Mouse (Mus musculus): ENCODE results near the gene Esrrg.

The Esrrg gene

DNA sequence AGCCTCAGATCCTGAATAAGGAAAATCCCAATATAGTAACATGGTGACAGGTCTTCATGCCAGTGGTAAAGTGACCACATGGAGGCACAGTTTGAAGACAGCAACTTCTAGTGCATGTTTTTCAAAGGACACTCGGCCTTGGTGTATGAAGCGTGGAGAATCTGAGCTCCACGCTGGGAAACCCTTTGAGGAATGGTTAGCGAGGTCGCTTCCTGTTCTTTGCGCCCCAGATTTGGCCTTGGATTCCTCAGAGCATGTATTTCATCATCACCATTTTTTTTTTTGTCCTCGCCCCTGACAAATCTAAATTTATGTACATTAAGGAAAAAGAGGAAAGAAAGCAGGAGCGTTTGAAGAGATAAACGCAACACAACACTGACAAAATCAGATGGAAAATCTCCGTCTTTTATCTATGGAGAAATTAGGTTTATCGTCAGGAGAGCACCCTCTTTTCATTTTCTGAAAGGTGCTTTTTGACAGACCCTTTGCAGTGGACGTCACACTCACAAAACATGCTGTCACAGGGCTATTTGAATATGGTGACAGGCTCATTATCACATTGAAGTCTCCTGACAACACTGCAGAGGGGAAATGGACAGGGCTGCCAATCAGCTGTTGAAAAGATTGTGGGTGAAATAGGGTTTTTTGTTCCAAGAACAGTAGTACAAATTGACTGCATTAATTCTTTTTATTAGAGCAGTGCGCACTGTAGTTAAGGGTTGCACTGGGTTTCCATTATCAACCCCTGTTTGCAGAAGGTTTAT, 476.7 kb downstream of the Esrrg start:
- no peak for DNase-seq

DNA sequence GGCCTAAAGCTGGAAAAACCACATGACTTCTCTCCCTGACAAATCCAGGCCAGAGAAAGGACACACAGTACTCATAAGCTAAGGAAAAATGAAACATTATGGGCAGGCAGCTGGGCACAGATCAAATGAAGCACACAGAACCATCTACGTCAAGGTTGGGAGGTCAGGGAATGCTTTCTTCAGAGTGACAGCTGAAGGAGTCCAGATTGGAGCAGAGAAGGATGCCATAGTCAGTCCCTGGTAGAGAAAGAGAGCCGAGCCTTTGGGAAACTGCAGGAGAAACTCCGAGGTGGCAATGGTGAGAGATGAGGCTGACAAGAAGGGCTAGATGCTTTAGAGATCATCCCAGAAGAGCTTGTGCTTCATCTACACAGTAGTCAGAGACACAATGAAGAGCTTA, 485.1 kb downstream of the Esrrg start:
- DNase-seq: no peak

DNA sequence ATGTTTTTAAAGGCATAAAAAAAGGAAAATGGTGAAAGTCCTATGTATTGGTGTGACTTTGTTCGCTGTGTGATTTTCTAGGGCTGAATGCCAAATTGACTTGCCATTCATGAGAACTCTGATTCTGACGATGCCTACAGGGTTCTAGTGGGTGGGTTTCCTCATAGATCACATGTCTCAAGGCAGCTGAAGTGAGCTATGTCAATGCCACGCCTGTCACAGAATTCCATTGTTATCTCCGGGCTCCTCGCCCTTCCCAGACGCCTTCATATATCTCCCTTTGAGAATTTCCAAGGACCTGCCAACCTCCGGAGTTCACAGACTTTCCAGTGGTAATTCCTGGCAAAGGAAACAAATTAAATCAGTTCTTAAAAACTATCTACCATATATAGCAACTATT, 493.2 kb downstream of the Esrrg start:
- DNase-seq: no peak

- no peak for DNase-seq
Measured at GRCm38 (mm10) chr1:188103179-188103578, 494.6 kb downstream of the Esrrg start.

- no peak for DNase-seq
Measured at GRCm38 (mm10) chr1:188105516-188105915, 496.9 kb downstream of the Esrrg start.

GRCm38 (mm10) chr1:188107946-188108345, 499.4 kb downstream of the Esrrg start:
- DNase-seq: no peak

GRCm38 (mm10) chr1:188111552-188111951, 503.0 kb downstream of the Esrrg start:
- no peak for DNase-seq

- DNase-seq: no peak
Measured at GRCm38 (mm10) chr1:188113240-188113639, 504.6 kb downstream of the Esrrg start.

DNA sequence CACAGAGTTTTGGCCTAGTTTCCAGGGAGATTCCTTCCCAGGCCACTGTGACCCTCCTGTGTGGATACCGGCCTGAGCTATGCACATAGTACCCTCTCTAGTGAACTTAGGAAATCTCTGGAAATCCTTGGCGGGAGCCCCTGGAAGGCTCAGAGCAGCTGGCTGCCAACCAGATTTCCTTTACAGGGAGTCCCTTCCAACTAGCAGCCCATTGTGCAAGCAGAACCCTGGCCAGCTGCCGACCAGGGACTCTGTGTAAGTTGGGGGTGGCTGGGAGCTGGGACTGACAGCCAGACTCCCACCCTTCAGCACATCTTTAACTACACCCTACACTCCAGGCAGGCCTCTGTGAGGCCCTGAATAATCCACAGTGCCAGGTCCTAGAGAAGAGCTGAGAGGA, 509.5 kb downstream of the Esrrg start:
- peak; percentile 31 for DNase-seq

DNA sequence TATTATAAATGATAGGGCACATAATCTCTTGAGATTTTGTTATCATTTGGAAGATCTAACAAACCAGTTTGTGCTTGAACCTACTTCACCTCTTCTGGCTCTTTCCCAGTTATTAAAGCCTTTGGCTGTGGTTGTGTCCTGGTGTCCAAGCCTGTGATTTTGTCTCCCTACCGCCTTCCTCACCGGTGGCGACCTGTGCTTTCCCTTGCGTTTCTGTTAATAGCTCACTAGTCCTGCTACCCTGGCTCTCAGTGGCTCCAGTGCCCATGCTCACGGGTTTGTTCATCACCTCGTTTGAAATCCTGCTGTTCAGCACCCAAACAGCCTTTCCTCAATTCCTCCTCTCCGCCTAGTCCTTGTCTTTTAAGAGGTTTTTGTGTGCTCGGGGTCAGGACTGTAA, 511.2 kb downstream of the Esrrg start:
- peak; percentile 10 for DNase-seq

- no peak for DNase-seq
Measured at GRCm38 (mm10) chr1:188125521-188126021, 517.0 kb downstream of the Esrrg start.

GRCm38 (mm10) chr1:188136126-188136525, 527.5 kb downstream of the Esrrg start:
- DNase-seq: no peak

GRCm38 (mm10) chr1:188139473-188139872, 530.9 kb downstream of the Esrrg start:
- peak; percentile 10 for DNase-seq

- peak; percentile 84 for DNase-seq
Measured at GRCm38 (mm10) chr1:188140221-188140620, 531.6 kb downstream of the Esrrg start.

GRCm38 (mm10) chr1:188147381-188148156, 539.0 kb downstream of the Esrrg start:
- DNase-seq: no peak

DNA sequence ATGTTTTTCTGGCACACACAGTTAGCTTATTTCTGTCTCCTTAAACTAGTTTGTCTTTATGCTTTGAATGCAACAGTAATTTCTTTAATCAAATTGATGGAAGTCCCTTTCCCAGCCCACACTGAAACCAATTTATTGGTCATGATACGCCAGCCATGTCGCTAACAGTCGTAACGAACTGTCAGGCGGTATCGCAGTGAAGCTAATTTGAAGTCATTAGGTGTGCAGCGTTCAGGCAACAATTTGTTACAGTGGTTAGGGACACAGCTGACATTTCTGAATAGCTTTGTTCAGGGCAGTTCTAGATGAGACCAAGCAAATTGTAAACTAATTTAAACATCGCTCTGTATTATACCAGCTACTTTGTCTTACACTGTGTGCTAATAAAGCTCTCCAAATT, 542.5 kb downstream of the Esrrg start:
- no peak for DNase-seq

- no peak for DNase-seq
Measured at GRCm38 (mm10) chr1:188152011-188152410, 543.4 kb downstream of the Esrrg start.

DNA sequence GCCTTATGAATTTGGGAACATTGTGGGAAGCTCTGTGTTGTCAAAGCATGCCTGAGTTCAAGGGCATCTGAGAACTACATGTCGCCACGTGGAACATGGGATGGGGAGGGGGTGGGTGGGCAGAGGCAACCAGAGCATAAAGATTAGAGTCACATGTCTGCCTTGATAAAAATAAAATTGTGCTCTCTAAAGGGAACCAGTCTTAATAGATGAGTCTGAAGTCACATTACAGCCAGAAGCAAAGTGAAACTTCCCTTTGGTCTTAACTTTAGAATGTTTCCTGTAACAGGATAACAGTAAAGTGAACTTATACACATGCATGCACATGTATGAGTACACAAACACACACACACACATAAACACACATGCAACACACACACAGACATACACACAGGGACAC, 545.1 kb downstream of the Esrrg start:
- DNase-seq: no peak

DNA sequence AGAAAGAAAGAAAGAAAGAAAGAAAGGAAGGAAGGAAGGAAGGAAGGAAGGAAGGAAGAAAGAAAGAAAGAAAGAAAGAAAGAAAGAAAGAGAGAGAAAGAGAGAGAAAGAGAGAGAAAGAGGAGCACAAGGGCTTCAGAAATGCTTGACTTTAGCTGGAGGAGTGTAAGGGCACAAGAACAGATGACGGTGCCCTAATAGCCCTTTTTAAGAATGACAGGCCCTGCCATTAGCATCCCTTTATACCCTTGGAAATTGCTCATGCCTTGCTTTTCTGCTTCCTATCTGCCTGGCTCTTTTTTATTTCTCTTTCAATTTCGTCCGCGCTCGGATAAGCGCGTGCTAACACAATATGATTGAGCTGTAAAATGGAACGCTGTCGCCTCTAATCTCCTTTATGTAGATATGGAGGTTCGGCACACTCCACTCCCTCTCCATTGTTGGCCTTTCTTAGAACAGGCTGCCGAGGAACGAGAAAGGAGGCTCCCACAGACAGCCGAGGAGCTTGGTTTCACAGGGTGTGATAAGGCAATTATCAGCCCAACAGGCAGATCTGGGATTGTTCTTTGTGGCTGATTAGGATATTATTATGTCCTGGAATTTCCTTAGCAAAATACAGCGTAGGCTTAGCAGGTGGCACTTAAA, 546.0 kb downstream of the Esrrg start:
- no peak for DNase-seq

- DNase-seq: no peak
Measured at GRCm38 (mm10) chr1:188155135-188155779, 546.7 kb downstream of the Esrrg start.

GRCm38 (mm10) chr1:188156520-188156919, 547.9 kb downstream of the Esrrg start:
- DNase-seq: no peak

DNA sequence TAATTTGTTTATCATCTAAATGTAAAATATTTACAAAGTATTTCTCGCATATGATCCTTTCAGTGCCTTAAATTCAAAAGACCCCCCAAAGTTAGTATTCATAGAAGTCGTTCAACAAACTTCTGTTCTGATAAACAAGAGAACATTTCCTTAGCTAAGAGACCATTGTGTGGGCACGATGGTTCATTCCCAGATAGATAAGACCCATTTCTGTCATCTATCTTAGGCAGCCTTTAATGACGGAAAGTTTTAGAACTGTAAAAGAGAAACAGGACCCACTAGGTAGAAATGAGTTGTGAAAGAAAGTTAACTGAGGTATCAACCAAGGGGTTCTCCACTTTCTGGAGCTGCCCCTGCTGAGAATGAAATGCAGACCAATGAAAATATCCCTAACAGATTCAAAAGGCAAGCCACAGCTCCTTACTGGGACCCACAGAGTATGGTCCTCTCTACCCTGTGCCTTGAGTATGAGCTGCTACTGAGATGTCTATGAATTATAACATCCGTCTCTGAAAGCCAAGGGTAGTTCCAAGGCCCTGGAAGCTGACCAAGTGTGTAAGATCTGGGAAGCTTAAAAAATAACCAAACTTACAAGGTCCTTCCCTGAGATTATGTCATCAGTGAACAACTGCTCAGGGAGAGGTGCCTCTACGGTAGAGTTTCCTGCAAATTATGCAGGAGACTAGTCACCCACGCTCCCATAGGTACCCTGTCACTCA, 548.8 kb downstream of the Esrrg start:
- peak; percentile 26 for DNase-seq

All from kidney, adult 9 months (tissue).